Mouse (Mus musculus) CD8-positive naive resting alpha-beta T cell, adult 57 days (primary cell): ENCODE results near the gene Ugt2b38. TPM values are rescaled to one million over a fixed set of nuclear protein-coding genes. Genes with fewer than 3 reads are reported as not detected.

Source experiments
- total RNA-seq: library from RNA; stranded (reverse); gene quantifications from one replicate; pipeline ENCODE4 v1.2.4, GENCODE M21; 2023

Gene Ugt2b38
- not detected for total RNA-seq

GRCm38 (mm10) chr5:87424041-87424440 is at the start of gene Ugt2b38:
Gene Ugt2b38 (minus strand): TSS chr5:87424203.

Other genes starting within 250 kb of the Ugt2b38 start
- gene Ugt2b37, start 169.4 kb downstream of the Ugt2b38 start, total RNA-seq, result not detected
- not detected for gene Ugt2a3, start 87.0 kb downstream of the Ugt2b38 start, total RNA-seq
- gene Ugt2a2, start 58.1 kb upstream of the Ugt2b38 start, total RNA-seq, result not detected
- not detected for gene Gm43638, start 62.6 kb upstream of the Ugt2b38 start, total RNA-seq
- not detected for gene Ugt2a1, start 66.7 kb upstream of the Ugt2b38 start, total RNA-seq
- not detected for gene Sult1b1, start 114.0 kb upstream of the Ugt2b38 start, total RNA-seq
- gene Sult1d1, start 144.8 kb upstream of the Ugt2b38 start, total RNA-seq, result not detected
- gene Sult1e1, start 167.4 kb upstream of the Ugt2b38 start, total RNA-seq, result not detected
- gene Csn1s1, start 242.0 kb upstream of the Ugt2b38 start, total RNA-seq, result not detected